Mouse (Mus musculus) embryonic facial prominence, embryonic 10.5 days (tissue): Measurements from ENCODE around the gene Xcr1. TPM values are rescaled to one million over a fixed set of nuclear protein-coding genes. Genes with fewer than 3 reads are reported as not detected.

Source experiments
- DNase-seq: peaks from one replicate; pipeline ENCODE4 v3.0.0-alpha.2; 2017; ENCODE audit warnings: low spot score
- H3K27ac ChIP-seq: fragments of 300-500 bp; sonication (generic); replicated peaks from 2 replicates; pipeline ENCODE4 v1.5.1; 2016; ENCODE audit warnings: mild to moderate bottlenecking
- H3K27me3 ChIP-seq: fragments of 300-500 bp; sonication (generic); replicated peaks from 2 replicates; pipeline ENCODE4 v1.6.1; 2016; ENCODE audit warnings: low read depth, mild to moderate bottlenecking; ENCODE audit not compliant: poor library complexity, severe bottlenecking
- H3K36me3 ChIP-seq: fragments of 300-500 bp; sonication (generic); replicated peaks from 2 replicates; pipeline ENCODE4 v1.6.1; 2016; ENCODE audit warnings: mild to moderate bottlenecking, moderate library complexity
- H3K4me1 ChIP-seq: fragments of 300-500 bp; sonication (generic); 2 replicates; pipeline ENCODE4 v1.6.1; 2016
- H3K4me3 ChIP-seq: fragments of 300-500 bp; sonication (generic); 2 replicates; pipeline ENCODE4 v1.5.1; 2016; ENCODE audit warnings: mild to moderate bottlenecking, moderate library complexity
- H3K9me3 ChIP-seq: fragments of 300-500 bp; sonication (generic); 2 replicates; pipeline ENCODE4 v1.6.1; 2016; ENCODE audit warnings: mild to moderate bottlenecking
- WGBS: fragments of 180-500 bp; shearing (Covaris S2); methylation state at CpG from one replicate; pipeline ENCODE4 v1.1.7; 2016; 5-methylcytosine and 5-hydroxymethylcytosine counted together
- polyA plus RNA-seq: library from polyadenylated mRNA; unstranded; fragments of >200 nt; fragmentation: Nextera tagmentation; extraction: Ambion mirVana; gene quantifications from 2 replicates; pipeline ENCODE4 v1.2.1, GENCODE M21; 2016

The Xcr1 gene
- polyA plus RNA-seq, 1 experiment from 2014 or later = not detected

- Histone ChIP-seq H3K27ac (no peak overlapping the region), H3K4me3 (no peak overlapping the region), H3K4me1 (peaks cover 13% of the 10 kb centered on the region), H3K36me3 (peaks cover 14% of the 10 kb centered on the region), H3K27me3 (no peaks in the 10 kb centered on the region), H3K9me3 (no peaks in the 10 kb centered on the region)
- DNase-seq = no peak
- 92% methylated on average over 1 of the region's 1 CpGs for WGBS
Observed at GRCm38 (mm10) chr9:123846490-123846889, 15.3 kb downstream of the Xcr1 start.

GRCm38 (mm10) chr9:123845120-123845519, 16.7 kb downstream of the Xcr1 start:
- Histone ChIP-seq H3K36me3 (peaks cover 17% of the 10 kb centered on the region), H3K4me3 (no peak overlapping the region), H3K9me3 (no peaks in the 10 kb centered on the region), H3K4me1 (peaks cover 1% of the 10 kb centered on the region), H3K27me3 (no peaks in the 10 kb centered on the region), H3K27ac (no peak overlapping the region)
- DNase-seq = peak; percentile 12
- WGBS = 74% methylated on average over 3 of the region's 3 CpGs

- Histone ChIP-seq H3K4me3 (no peak overlapping the region), H3K36me3 (peaks cover 22% of the 10 kb centered on the region), H3K27me3 (no peaks in the 10 kb centered on the region), H3K9me3 (no peaks in the 10 kb centered on the region), H3K27ac (no peak overlapping the region), H3K4me1 (no peaks in the 10 kb centered on the region)
- no peak for DNase-seq
- 92% methylated on average over 3 of the region's 3 CpGs for WGBS
Observed at GRCm38 (mm10) chr9:123844468-123844867, 17.4 kb downstream of the Xcr1 start.

- DNase-seq = no peak
- Histone ChIP-seq H3K4me3 (no peak overlapping the region), H3K27me3 (no peaks in the 10 kb centered on the region), H3K36me3 (peaks cover 61% of the 10 kb centered on the region), H3K4me1 (no peaks in the 10 kb centered on the region), H3K9me3 (no peaks in the 10 kb centered on the region), H3K27ac (no peak overlapping the region)
- WGBS = 86% methylated on average over 6 of the region's 6 CpGs
Observed at GRCm38 (mm10) chr9:123840243-123840642, 21.6 kb downstream of the Xcr1 start.

- Histone ChIP-seq H3K4me1 (no peaks in the 10 kb centered on the region), H3K36me3 (peaks cover 74% of the 10 kb centered on the region), H3K27ac (no peak overlapping the region), H3K4me3 (no peak overlapping the region), H3K9me3 (no peaks in the 10 kb centered on the region), H3K27me3 (no peaks in the 10 kb centered on the region)
- WGBS = 90% methylated on average over 3 of the region's 3 CpGs
- no peak for DNase-seq
Observed at GRCm38 (mm10) chr9:123835851-123836250, 26.0 kb downstream of the Xcr1 start.

- Histone ChIP-seq H3K36me3 (peaks cover 77% of the 10 kb centered on the region), H3K4me3 (no peak overlapping the region), H3K27ac (no peak overlapping the region), H3K27me3 (no peaks in the 10 kb centered on the region), H3K4me1 (no peaks in the 10 kb centered on the region), H3K9me3 (no peaks in the 10 kb centered on the region)
- 92% methylated on average over 4 of the region's 4 CpGs for WGBS
- DNase-seq = no peak
Observed at GRCm38 (mm10) chr9:123828916-123829315, 32.9 kb downstream of the Xcr1 start.

GRCm38 (mm10) chr9:123826631-123827030, 35.2 kb downstream of the Xcr1 start:
- Histone ChIP-seq H3K4me1 (no peaks in the 10 kb centered on the region), H3K9me3 (no peaks in the 10 kb centered on the region), H3K27me3 (no peaks in the 10 kb centered on the region), H3K36me3 (peaks cover 91% of the 10 kb centered on the region), H3K4me3 (no peak overlapping the region), H3K27ac (no peak overlapping the region)
- DNase-seq = no peak
- WGBS = 91% methylated on average over 3 of the region's 3 CpGs

- Histone ChIP-seq H3K27ac (no peak overlapping the region), H3K36me3 (peaks cover 80% of the 10 kb centered on the region), H3K4me1 (no peaks in the 10 kb centered on the region), H3K27me3 (no peaks in the 10 kb centered on the region), H3K4me3 (no peak overlapping the region), H3K9me3 (no peaks in the 10 kb centered on the region)
- no peak for DNase-seq
- 59% methylated on average over 2 of the region's 2 CpGs for WGBS
Observed at GRCm38 (mm10) chr9:123818601-123819000, 43.2 kb downstream of the Xcr1 start.

- H3K27ac ChIP-seq = no peak overlapping the region
- WGBS = 78% methylated on average over 1 of the region's 1 CpGs
- H3K36me3 ChIP-seq = peaks cover 70% of the 10 kb centered on the region
- H3K4me3 ChIP-seq = no peak overlapping the region
- H3K4me1 ChIP-seq = no peaks in the 10 kb centered on the region
- no peaks in the 10 kb centered on the region for H3K9me3 ChIP-seq
- DNase-seq = no peak
- H3K27me3 ChIP-seq = no peaks in the 10 kb centered on the region
Observed at GRCm38 (mm10) chr9:123815996-123816395, 45.8 kb downstream of the Xcr1 start.

GRCm38 (mm10) chr9:123815444-123815843, 46.4 kb downstream of the Xcr1 start:
- DNase-seq = no peak
- peaks cover 70% of the 10 kb centered on the region for H3K36me3 ChIP-seq
- 89% methylated on average over 3 of the region's 3 CpGs for WGBS

GRCm38 (mm10) chr9:123814821-123815220, 47.0 kb downstream of the Xcr1 start:
- no peaks in the 10 kb centered on the region for H3K4me1 ChIP-seq
- DNase-seq = no peak
- 87% methylated on average over 4 of the region's 4 CpGs for WGBS
- H3K36me3 ChIP-seq = peaks cover 73% of the 10 kb centered on the region
- H3K9me3 ChIP-seq = no peaks in the 10 kb centered on the region
- H3K27ac ChIP-seq = no peak overlapping the region
- no peaks in the 10 kb centered on the region for H3K27me3 ChIP-seq
- H3K4me3 ChIP-seq = no peak overlapping the region

More at GRCm38 (mm10) chr9:123815444-123815843, 46.4 kb downstream of the Xcr1 start:
- Histone ChIP-seq H3K4me1 (no peaks in the 10 kb centered on the region), H3K27ac (no peak overlapping the region), H3K9me3 (no peaks in the 10 kb centered on the region), H3K27me3 (no peaks in the 10 kb centered on the region), H3K4me3 (no peak overlapping the region)

- Histone ChIP-seq H3K4me3 (no peak overlapping the region), H3K4me1 (no peaks in the 10 kb centered on the region), H3K27me3 (no peaks in the 10 kb centered on the region), H3K27ac (no peak overlapping the region), H3K36me3 (peaks cover 75% of the 10 kb centered on the region), H3K9me3 (no peaks in the 10 kb centered on the region)
- no peak for DNase-seq
- WGBS = 85% methylated on average over 2 of the region's 2 CpGs
Observed at GRCm38 (mm10) chr9:123814326-123814725, 47.5 kb downstream of the Xcr1 start.

GRCm38 (mm10) chr9:123811831-123812230, 50.0 kb downstream of the Xcr1 start:
- WGBS = 86% methylated on average over 3 of the region's 3 CpGs

GRCm38 (mm10) chr9:123808583-123808982, 53.2 kb downstream of the Xcr1 start:
- Histone ChIP-seq H3K4me3 (no peak overlapping the region), H3K4me1 (no peaks in the 10 kb centered on the region), H3K36me3 (peaks cover 34% of the 10 kb centered on the region), H3K9me3 (no peaks in the 10 kb centered on the region), H3K27me3 (no peaks in the 10 kb centered on the region), H3K27ac (no peak overlapping the region)
- WGBS = 57% methylated on average over 7 of the region's 7 CpGs
- no peak for DNase-seq

More at GRCm38 (mm10) chr9:123811831-123812230, 50.0 kb downstream of the Xcr1 start:
- no peaks in the 10 kb centered on the region for H3K4me1 ChIP-seq
- no peak overlapping the region for H3K27ac ChIP-seq
- DNase-seq = no peak
- H3K36me3 ChIP-seq = peaks cover 62% of the 10 kb centered on the region
- no peaks in the 10 kb centered on the region for H3K27me3 ChIP-seq
- H3K9me3 ChIP-seq = no peaks in the 10 kb centered on the region
- no peak overlapping the region for H3K4me3 ChIP-seq
